Mouse (Mus musculus): ENCODE results near the gene Ehbp1l1. TPM values are rescaled to one million over a fixed set of nuclear protein-coding genes. Genes with fewer than 3 reads are reported as not detected.

Ehbp1l1 gene
- polyA plus RNA-seq, 1 experiment from 2014 or later = 39.7 TPM

DNA sequence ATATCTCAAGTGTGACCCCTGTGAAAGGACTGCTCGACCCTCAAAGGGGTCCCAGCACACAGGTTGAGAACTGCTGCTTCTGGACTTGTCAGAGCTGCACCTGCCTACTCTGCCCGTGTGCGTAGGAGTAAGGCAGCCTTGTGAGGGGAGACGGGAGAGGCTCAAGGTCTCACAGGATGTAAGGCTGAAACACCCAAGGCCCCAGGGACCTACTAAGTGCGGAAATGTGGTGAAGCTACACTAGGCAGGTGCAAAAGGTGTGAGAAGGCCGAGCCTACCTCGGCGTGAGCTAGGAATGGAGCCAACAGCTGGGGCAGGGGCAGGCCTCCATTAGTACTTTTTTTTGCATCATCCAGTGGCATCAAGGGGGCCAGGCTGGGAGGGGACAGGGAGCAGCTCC lies 63.8 kb downstream of the Ehbp1l1 start:
- no peak for DNase-seq (ENCODE audit: low read depth, low spot score)
- ChIA-PET CTCF (interaction anchor here (1.0 to 2.0 kb wide), 3 partner anchors 10 to 125 kb away, joined by 3 to 6 read pairs (median 3); no protein-coding TSS in a partner anchor), POLR2A (interaction anchor here (1.0 to 1.3 kb wide), 3 partner anchors 9 to 24 kb away, joined by 4 to 5 read pairs (median 5); no protein-coding TSS in a partner anchor)
- TF ChIP-seq CTCF (IDR thresholded peaks at IDR 0.05) = no peak
- no peaks in the 10 kb centered on the region for H3K27me3 ChIP-seq
- ATAC-seq = no peak
- in situ Hi-C loops (cut with MboI; ENCODE audit: low pct_unique_long_range_greater_than_20kb) = no loop called here

DNA sequence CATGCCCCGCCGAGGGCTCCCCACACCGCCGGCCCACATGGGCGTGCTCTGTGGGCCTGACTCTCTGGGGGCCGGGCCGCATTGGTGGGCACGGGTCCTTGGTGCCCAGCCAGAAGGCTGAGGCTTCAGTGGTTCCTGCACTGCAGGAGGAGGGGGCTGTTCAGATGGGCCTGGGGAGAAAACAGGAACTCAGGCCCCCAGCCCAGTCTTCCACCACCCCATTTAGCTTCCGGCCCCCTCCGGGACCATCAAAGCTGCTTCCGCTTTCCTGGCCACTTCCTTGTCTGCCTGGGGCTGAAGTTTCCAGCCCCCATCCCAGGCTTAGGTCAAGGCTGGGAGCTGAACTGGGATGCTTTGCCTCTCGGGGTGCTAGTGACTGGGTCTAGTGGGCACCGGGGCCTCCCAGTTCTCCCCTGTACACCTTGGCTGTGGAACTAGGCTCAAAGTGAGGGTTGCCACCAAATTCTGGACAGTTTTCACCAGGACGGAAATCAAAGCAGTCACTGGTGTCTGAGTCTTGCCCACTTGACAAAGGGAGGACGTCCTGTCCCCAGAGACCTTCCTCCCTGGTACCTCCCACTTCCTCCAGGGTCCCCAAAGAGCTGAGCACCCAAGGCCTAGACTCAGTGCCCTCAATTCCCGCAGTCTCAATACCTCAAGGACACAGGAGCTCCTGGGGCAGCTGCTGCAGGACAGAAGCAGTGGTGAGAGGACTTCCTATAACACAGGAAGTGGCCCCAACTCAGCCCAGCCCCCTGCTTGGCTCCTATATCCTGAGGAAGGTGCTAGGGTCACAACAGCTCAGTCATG lies 65.0 kb downstream of the Ehbp1l1 start:
- ATAC-seq (no peak), DNase-seq (ENCODE audit: low read depth, low spot score) (no peak)
- in situ Hi-C loops (cut with MboI; ENCODE audit: low pct_unique_long_range_greater_than_20kb) = no loop called here
- H3K27me3 ChIP-seq = no peaks in the 10 kb centered on the region
- ChIA-PET POLR2A (interaction anchor here (0.5 to 1.3 kb wide), 4 partner anchors 9 to 140 kb away, joined by 3 to 4 read pairs (median 3); no protein-coding TSS in a partner anchor), CTCF (interaction anchor here (1.0 kb wide), 1 partner anchor 126 kb away, joined by 3 read pairs; no protein-coding TSS in a partner anchor)
- TF ChIP-seq CTCF (IDR thresholded peaks at IDR 0.05) = no peak

Other genes with a start within 250 kb of the Ehbp1l1 start
- gene Mus81, start 237.9 kb downstream of the Ehbp1l1 start, polyA plus RNA-seq (2021) = 37.0 TPM
- gene Cfl1, start 235.9 kb downstream of the Ehbp1l1 start, polyA plus RNA-seq (2021) = 1,610 TPM
- gene 1700020D05Rik, start 222.5 kb downstream of the Ehbp1l1 start, polyA plus RNA-seq (2021) = 1.6 TPM
- gene Snx32, start 215.8 kb downstream of the Ehbp1l1 start, polyA plus RNA-seq (2021) = 30.0 TPM
- 0.08 TPM for gene Ovol1, start 165.7 kb downstream of the Ehbp1l1 start, polyA plus RNA-seq (2021)
- gene Ap5b1, start 158.3 kb downstream of the Ehbp1l1 start, polyA plus RNA-seq (2021) = 8.3 TPM
- 79.1 TPM for gene Rnaseh2c, start 124.4 kb downstream of the Ehbp1l1 start, polyA plus RNA-seq (2021)
- 56.5 TPM for gene Kat5, start 116.1 kb downstream of the Ehbp1l1 start, polyA plus RNA-seq (2021)
- gene Rela, start 88.8 kb downstream of the Ehbp1l1 start, polyA plus RNA-seq (2021) = 94.7 TPM
- gene Sipa1, start 62.6 kb downstream of the Ehbp1l1 start, polyA plus RNA-seq (2021) = 18.1 TPM
- 45.5 TPM for gene Map3k11, start 37.6 kb downstream of the Ehbp1l1 start, polyA plus RNA-seq (2021)
- gene Pcnx3, start 37.4 kb downstream of the Ehbp1l1 start, polyA plus RNA-seq (2021) = 78.8 TPM
- gene Kcnk7, start 21.9 kb downstream of the Ehbp1l1 start, polyA plus RNA-seq (2021) = 0.06 TPM
- 73.0 TPM for gene Fam89b, start 3.3 kb upstream of the Ehbp1l1 start, polyA plus RNA-seq (2021)
- gene Ltbp3, start 14.6 kb upstream of the Ehbp1l1 start, polyA plus RNA-seq (2021) = 747 TPM
- 117 TPM for gene Scyl1, start 45.1 kb upstream of the Ehbp1l1 start, polyA plus RNA-seq (2021)
- gene Frmd8, start 149.0 kb upstream of the Ehbp1l1 start, polyA plus RNA-seq (2021) = 30.4 TPM
- gene Slc25a45, start 151.5 kb upstream of the Ehbp1l1 start, polyA plus RNA-seq (2021) = 7.1 TPM
- gene Tigd3, start 167.8 kb upstream of the Ehbp1l1 start, polyA plus RNA-seq (2021) = 1.2 TPM
- 94.5 TPM for gene Dpf2, start 186.7 kb upstream of the Ehbp1l1 start, polyA plus RNA-seq (2021)
- 6.5 TPM for gene Cdc42ep2, start 198.5 kb upstream of the Ehbp1l1 start, polyA plus RNA-seq (2021)
- gene Pola2, start 237.9 kb upstream of the Ehbp1l1 start, polyA plus RNA-seq (2021) = 24.0 TPM